Mouse (Mus musculus): ENCODE measurements around the gene A830031A19Rik. TPM values are rescaled to one million over a fixed set of nuclear protein-coding genes. Genes with fewer than 3 reads are reported as not detected.

Gene A830031A19Rik
- polyA plus RNA-seq, 1 experiment from 2014 or later, result 0.21 TPM

GRCm38 (mm10) chr11:24098662-24099061, 23.8 kb upstream of the A830031A19Rik start:
- H3K27me3 ChIP-seq (replicated peaks; ENCODE audit: control insufficient read depth, insufficient read depth, low read length), result no peaks in the 10 kb centered on the region
- no peak overlapping the region for H3K9ac ChIP-seq (ENCODE audit: low read depth, low read length)
- H3K4me2 ChIP-seq (ENCODE audit: low read length), result peak overlapping the region; percentile 32
- no peak overlapping the region for H3K27ac ChIP-seq (ENCODE audit: low read depth, low read length)
- H3K9me3 ChIP-seq (ENCODE audit: control insufficient read depth, low read length), result no peaks in the 10 kb centered on the region
- H3K4me3 ChIP-seq (ENCODE audit: low read length), result no peak overlapping the region
- H3K4me1 ChIP-seq (ENCODE audit: control insufficient read depth, insufficient read depth, low read depth, low read length), result peaks cover 51% of the 10 kb centered on the region
- 25% methylated on average over 3 of the region's 3 CpGs for WGBS
- H3K36me3 ChIP-seq (ENCODE audit: control insufficient read depth, insufficient read depth, low read length), result no peaks in the 10 kb centered on the region
- ATAC-seq, result no peak

GRCm38 (mm10) chr11:24098069-24098468, 23.2 kb upstream of the A830031A19Rik start:
- Histone ChIP-seq H3K4me1 (ENCODE audit: control insufficient read depth, insufficient read depth, low read depth, low read length) (peaks cover 48% of the 10 kb centered on the region), H3K4me3 (ENCODE audit: low read length) (no peak overlapping the region), H3K9me3 (ENCODE audit: control insufficient read depth, low read length) (no peaks in the 10 kb centered on the region), H3K27me3 (replicated peaks; ENCODE audit: control insufficient read depth, insufficient read depth, low read length) (no peaks in the 10 kb centered on the region), H3K4me2 (ENCODE audit: low read length) (peak overlapping the region; percentile 19; the same call in 1 of the 2 replicates), H3K27ac (ENCODE audit: low read depth, low read length) (0 out of 2 replicates have a peak overlapping the region, but pooled peaks have one; percentile 39), H3K36me3 (ENCODE audit: control insufficient read depth, insufficient read depth, low read length) (no peaks in the 10 kb centered on the region), H3K9ac (ENCODE audit: low read depth, low read length) (no peak overlapping the region)
- 52% methylated on average over 5 of the region's 5 CpGs for WGBS
- no peak for ATAC-seq

GRCm38 (mm10) chr11:24097026-24097425, 22.2 kb upstream of the A830031A19Rik start:
- Histone ChIP-seq H3K4me1 (ENCODE audit: control insufficient read depth, insufficient read depth, low read depth, low read length) (peaks cover 48% of the 10 kb centered on the region), H3K4me3 (ENCODE audit: low read length) (no peak overlapping the region), H3K4me2 (ENCODE audit: low read length) (peak overlapping the region; percentile 40)

GRCm38 (mm10) chr11:24096483-24096882, 21.6 kb upstream of the A830031A19Rik start:
- H3K27ac ChIP-seq (ENCODE audit: low read depth, low read length), result peak overlapping the region; percentile 54; the same call in 1 of the 2 replicates
- H3K27me3 ChIP-seq (replicated peaks; ENCODE audit: control insufficient read depth, insufficient read depth, low read length), result no peaks in the 10 kb centered on the region
- no peak for ATAC-seq
- peak overlapping the region; percentile 27 for H3K9ac ChIP-seq (ENCODE audit: low read depth, low read length)
- H3K4me1 ChIP-seq (ENCODE audit: control insufficient read depth, insufficient read depth, low read depth, low read length), result peaks cover 49% of the 10 kb centered on the region
- no peaks in the 10 kb centered on the region for H3K36me3 ChIP-seq (ENCODE audit: control insufficient read depth, insufficient read depth, low read length)
- peak overlapping the region; percentile 40 for H3K4me2 ChIP-seq (ENCODE audit: low read length)
- no peak overlapping the region for H3K4me3 ChIP-seq (ENCODE audit: low read length)
- WGBS, result 39% methylated on average over 6 of the region's 6 CpGs
- H3K9me3 ChIP-seq (ENCODE audit: control insufficient read depth, low read length), result no peaks in the 10 kb centered on the region

More at GRCm38 (mm10) chr11:24097026-24097425, 22.2 kb upstream of the A830031A19Rik start:
- ATAC-seq, result no peak
- H3K9ac ChIP-seq (ENCODE audit: low read depth, low read length), result no peak overlapping the region
- no peak overlapping the region; the same call in 1 of the 2 replicates for H3K27ac ChIP-seq (ENCODE audit: low read depth, low read length)
- no peaks in the 10 kb centered on the region for H3K36me3 ChIP-seq (ENCODE audit: control insufficient read depth, insufficient read depth, low read length)
- WGBS, result 10% methylated on average over 6 of the region's 6 CpGs
- no peaks in the 10 kb centered on the region for H3K9me3 ChIP-seq (ENCODE audit: control insufficient read depth, low read length)
- no peaks in the 10 kb centered on the region for H3K27me3 ChIP-seq (replicated peaks; ENCODE audit: control insufficient read depth, insufficient read depth, low read length)

DNA sequence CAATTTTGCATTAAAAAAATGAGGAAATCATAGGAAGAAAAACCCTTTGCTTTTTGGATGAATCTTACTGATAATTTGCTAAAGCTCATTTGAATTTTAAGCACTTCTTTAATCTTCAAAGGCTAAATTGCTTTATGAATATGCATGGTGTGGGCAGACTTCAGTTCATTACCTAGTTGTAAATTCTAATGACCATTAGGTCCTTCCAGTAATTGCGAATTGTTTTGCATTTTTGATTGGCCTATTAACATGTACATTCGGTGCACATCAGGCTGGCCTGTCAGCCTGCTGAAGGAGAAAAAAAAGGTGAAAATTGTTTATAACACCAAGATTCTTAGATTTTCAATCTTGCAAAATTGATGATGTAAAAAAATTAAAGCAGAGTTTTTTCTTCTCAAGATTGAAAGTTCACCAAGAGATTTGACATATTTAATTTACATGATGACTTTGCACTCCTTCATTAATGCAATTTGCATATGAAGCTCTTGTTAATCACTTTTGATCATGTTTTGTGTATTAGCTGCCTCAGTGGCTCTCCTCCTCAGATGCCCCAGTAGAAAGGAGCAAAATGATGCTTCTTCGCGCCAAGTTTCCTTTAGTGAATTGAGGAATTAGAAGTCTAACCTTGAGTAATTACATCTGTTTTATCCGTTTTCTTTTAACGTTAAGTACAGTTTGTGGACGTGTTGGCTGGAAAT, 21.0 kb upstream of the A830031A19Rik start:
- H3K27me3 ChIP-seq (replicated peaks; ENCODE audit: control insufficient read depth, insufficient read depth, low read length), result no peaks in the 10 kb centered on the region
- H3K36me3 ChIP-seq (ENCODE audit: control insufficient read depth, insufficient read depth, low read length), result no peaks in the 10 kb centered on the region
- no peaks in the 10 kb centered on the region for H3K9me3 ChIP-seq (ENCODE audit: control insufficient read depth, low read length)
- no peak overlapping the region for H3K4me3 ChIP-seq (ENCODE audit: low read length)
- no peak for ATAC-seq
- H3K9ac ChIP-seq (ENCODE audit: low read depth, low read length), result no peak overlapping the region; the same call in 1 of the 2 replicates
- peak overlapping the region; percentile 46 for H3K4me2 ChIP-seq (ENCODE audit: low read length)
- WGBS, result 44% methylated on average over 7 of the region's 7 CpGs
- peak overlapping the region; percentile 54; the same call in 1 of the 2 replicates for H3K27ac ChIP-seq (ENCODE audit: low read depth, low read length)
- peaks cover 47% of the 10 kb centered on the region for H3K4me1 ChIP-seq (ENCODE audit: control insufficient read depth, insufficient read depth, low read depth, low read length)

DNA sequence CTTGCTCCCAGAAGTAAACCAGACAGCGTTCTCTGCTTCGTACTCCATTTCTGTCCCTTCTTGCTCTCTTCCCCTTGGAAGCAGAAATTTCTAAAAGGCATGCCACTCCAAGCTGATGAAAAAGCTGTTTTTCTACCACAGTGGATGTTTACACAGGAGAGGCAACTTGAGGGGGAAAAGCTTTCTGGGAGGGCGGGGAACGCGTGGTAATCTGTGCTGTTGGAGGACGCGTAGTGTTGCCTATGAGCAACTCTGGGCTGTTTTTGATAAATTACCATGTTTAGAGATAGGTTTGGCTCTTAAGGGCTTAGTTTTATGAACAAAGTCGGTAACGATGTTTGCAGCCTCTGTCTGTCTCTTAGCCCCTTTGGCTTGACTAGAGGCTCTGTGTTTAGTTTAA, 20.4 kb upstream of the A830031A19Rik start:
- no peak for ATAC-seq
- Histone ChIP-seq H3K4me2 (ENCODE audit: low read length) (peak overlapping the region; percentile 46), H3K4me1 (ENCODE audit: control insufficient read depth, insufficient read depth, low read depth, low read length) (peaks cover 42% of the 10 kb centered on the region), H3K27ac (ENCODE audit: low read depth, low read length) (peak overlapping the region; percentile 72), H3K9ac (ENCODE audit: low read depth, low read length) (peak overlapping the region; percentile 50), H3K27me3 (replicated peaks; ENCODE audit: control insufficient read depth, insufficient read depth, low read length) (no peaks in the 10 kb centered on the region), H3K4me3 (ENCODE audit: low read length) (no peak overlapping the region; the same call in 1 of the 2 replicates), H3K9me3 (ENCODE audit: control insufficient read depth, low read length) (no peaks in the 10 kb centered on the region), H3K36me3 (ENCODE audit: control insufficient read depth, insufficient read depth, low read length) (no peaks in the 10 kb centered on the region)
- WGBS, result 38% methylated on average over 9 of the region's 9 CpGs

GRCm38 (mm10) chr11:24094086-24094487, 19.2 kb upstream of the A830031A19Rik start:
- no peaks in the 10 kb centered on the region for H3K36me3 ChIP-seq (ENCODE audit: control insufficient read depth, insufficient read depth, low read length)
- no peak overlapping the region; the same call in 1 of the 2 replicates for H3K9ac ChIP-seq (ENCODE audit: low read depth, low read length)
- H3K27me3 ChIP-seq (replicated peaks; ENCODE audit: control insufficient read depth, insufficient read depth, low read length), result no peaks in the 10 kb centered on the region
- H3K4me3 ChIP-seq (ENCODE audit: low read length), result no peak overlapping the region
- ATAC-seq, result 0 out of 2 replicates have a peak, but pooled peaks have one; percentile 34
- no peaks in the 10 kb centered on the region for H3K9me3 ChIP-seq (ENCODE audit: control insufficient read depth, low read length)
- peak overlapping the region; percentile 44; the same call in 1 of the 2 replicates for H3K27ac ChIP-seq (ENCODE audit: low read depth, low read length)
- peaks cover 34% of the 10 kb centered on the region for H3K4me1 ChIP-seq (ENCODE audit: control insufficient read depth, insufficient read depth, low read depth, low read length)
- peak overlapping the region; percentile 14; the same call in 1 of the 2 replicates for H3K4me2 ChIP-seq (ENCODE audit: low read length)
- WGBS, result 49% methylated on average over 5 of the region's 5 CpGs

DNA sequence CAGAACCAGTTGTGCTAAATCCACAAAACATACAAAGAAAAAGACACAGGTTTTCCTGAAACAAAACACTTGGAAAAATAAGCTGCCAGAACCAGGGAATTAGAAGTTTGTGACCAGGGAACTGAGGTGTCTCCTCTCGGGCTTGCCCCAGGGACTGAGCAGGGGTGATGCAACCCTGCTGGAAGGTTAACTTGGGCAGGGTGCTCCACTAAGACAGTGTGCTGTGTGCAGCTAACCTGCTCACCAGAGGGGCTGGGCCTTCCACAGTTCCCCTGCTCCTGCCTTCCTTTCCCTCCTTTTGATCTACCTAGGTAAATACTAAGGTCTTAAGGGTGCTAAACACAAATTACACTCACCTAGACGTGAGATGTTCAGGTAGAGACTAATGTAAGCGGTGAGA, 17.8 kb upstream of the A830031A19Rik start:
- Histone ChIP-seq H3K36me3 (ENCODE audit: control insufficient read depth, insufficient read depth, low read length) (no peaks in the 10 kb centered on the region), H3K9ac (ENCODE audit: low read depth, low read length) (no peak overlapping the region; the same call in 1 of the 2 replicates), H3K4me1 (ENCODE audit: control insufficient read depth, insufficient read depth, low read depth, low read length) (peaks cover 29% of the 10 kb centered on the region), H3K4me3 (ENCODE audit: low read length) (no peak overlapping the region), H3K4me2 (ENCODE audit: low read length) (peak overlapping the region; percentile 18), H3K9me3 (ENCODE audit: control insufficient read depth, low read length) (no peaks in the 10 kb centered on the region), H3K27me3 (replicated peaks; ENCODE audit: control insufficient read depth, insufficient read depth, low read length) (no peaks in the 10 kb centered on the region), H3K27ac (ENCODE audit: low read depth, low read length) (peak overlapping the region; percentile 10)
- no peak for ATAC-seq
- WGBS, result 62% methylated on average over 3 of the region's 3 CpGs

GRCm38 (mm10) chr11:24091393-24092080, 16.7 kb upstream of the A830031A19Rik start:
- H3K4me3 ChIP-seq (ENCODE audit: low read length), result peak overlapping the region; percentile 27
- H3K36me3 ChIP-seq (ENCODE audit: control insufficient read depth, insufficient read depth, low read length), result no peaks in the 10 kb centered on the region
- peak overlapping the region; percentile 47 for H3K9ac ChIP-seq (ENCODE audit: low read depth, low read length)
- H3K9me3 ChIP-seq (ENCODE audit: control insufficient read depth, low read length), result no peaks in the 10 kb centered on the region
- ATAC-seq, result peak; percentile 22; the same call in 1 of the 2 replicates
- peak overlapping the region; percentile 6; the same call in 1 of the 2 replicates for H3K27ac ChIP-seq (ENCODE audit: low read depth, low read length)
- peaks cover 23% of the 10 kb centered on the region for H3K4me1 ChIP-seq (ENCODE audit: control insufficient read depth, insufficient read depth, low read depth, low read length)
- 20% methylated on average over 15 of the region's 15 CpGs for WGBS
- peak overlapping the region; percentile 46 for H3K4me2 ChIP-seq (ENCODE audit: low read length)
- H3K27me3 ChIP-seq (replicated peaks; ENCODE audit: control insufficient read depth, insufficient read depth, low read length), result no peaks in the 10 kb centered on the region

All from hindbrain, embryonic 16.5 days (tissue).